Mouse (Mus musculus) thymus, postnatal 25 days (tissue): ENCODE measurements around the gene Spry1.
"Not testable (repeated sequence)": the region's sequence is repeated elsewhere in the genome, so short reads cannot be mapped to it uniquely, and the experiment has no call there.

ENCODE experiments used
- DNase-seq: peaks from one replicate; pipeline ENCODE4 v3.0.0; 2022

Gene Spry1

DNA sequence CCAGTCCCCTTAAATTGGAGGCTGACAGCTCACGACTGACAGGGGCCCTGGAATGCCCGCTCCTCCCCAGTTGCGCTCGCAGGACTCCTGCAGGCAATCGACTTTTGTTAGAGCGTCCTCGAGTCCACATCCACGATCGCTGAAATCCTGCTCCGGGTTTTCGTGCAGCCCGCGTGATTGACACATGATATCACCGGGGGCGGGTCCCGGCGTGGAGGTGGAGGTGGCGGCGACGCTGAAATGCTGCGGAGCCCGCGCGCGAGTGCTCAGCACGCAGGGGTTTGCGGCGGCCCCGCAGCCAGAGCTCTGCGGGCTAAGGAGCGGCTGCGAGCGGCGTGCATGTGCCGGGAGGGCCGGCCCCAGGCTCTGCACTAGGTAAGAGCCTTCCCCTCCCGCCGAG, at the start of gene Spry1:
TSS of gene Spry1 (plus strand) at position 258 of the 400 bp plus-strand sequence.
- peak; percentile 99 for DNase-seq

DNA sequence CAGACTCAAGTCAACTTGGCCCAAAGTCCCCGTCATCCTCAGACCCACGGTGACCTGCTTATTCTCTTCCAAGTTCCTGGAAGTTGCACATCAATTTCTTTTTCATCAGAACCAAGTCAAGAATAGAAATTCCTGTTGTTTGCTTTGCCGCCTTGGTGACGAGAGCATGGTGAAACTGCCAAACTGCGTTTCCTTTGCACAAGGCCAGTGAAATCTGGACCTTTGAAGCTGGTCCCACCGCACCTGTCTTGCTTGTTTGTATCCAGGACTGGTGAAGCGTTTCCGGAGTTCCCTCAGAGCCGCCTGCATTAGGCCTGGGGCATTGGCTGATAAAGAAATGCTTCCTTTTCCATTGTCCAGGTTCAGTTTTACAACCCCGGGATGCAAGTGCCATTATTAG, 44.0 kb upstream of the Spry1 start:
- DNase-seq = no peak

DNA sequence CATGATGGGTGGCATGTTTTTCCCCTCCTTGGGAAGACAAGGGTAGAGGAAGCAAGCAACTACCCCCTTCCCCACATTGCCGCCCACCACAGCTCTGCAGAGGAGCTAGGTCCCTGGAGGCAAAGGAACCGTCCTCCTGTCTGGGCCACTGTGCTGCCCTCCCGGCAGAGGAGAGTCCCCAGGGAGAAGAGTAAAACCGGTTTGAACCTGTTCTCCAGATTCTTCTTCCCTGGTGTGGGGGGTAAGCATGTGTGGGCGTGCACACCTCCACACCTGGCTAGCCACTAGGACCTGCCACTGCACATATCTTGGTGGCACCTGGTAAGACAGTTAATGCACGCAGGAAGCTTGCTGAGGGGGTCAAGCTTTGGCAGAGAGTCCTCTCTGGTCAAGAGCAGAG, 43.2 kb upstream of the Spry1 start:
- no peak for DNase-seq

DNA sequence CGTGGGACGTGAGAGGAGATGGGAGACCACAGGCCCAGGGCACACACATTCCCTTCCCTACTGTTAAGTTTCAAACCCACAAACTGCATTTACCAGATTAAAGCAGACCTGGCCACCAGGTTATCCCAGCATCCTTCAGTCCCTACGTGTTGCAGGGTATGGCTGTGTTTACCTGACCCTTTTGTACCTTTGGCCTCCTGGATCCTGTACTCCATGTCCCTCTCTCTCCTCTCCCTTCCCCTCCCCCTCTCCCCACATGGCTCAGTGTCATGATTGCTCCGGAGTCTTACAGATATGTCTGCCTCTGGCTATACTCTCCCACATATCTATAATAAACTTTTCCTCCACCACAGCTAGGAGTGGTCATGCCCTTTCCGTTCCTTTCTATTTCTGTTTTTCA, 42.5 kb upstream of the Spry1 start:
- DNase-seq = no peak

DNA sequence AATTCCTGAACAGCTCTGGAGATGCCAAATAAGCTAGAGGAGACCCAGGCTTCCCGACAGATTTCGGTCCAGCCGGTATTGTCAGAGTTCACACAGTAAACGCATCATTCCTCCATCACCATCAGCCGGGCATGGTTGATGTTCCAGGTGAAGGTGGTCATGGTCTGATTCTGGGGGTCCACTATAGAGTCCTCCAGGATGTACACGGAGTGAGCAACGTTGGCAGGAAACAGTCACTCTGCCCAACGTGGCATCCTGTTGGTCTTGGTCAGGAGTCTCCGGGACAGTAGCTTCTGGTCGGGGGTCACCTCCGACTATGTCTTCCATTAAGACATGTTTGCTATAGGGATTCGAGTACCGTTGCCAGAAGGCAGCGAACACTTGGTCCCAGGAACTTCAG, 40.1 kb upstream of the Spry1 start:
- DNase-seq = not testable (repeated sequence)

DNA sequence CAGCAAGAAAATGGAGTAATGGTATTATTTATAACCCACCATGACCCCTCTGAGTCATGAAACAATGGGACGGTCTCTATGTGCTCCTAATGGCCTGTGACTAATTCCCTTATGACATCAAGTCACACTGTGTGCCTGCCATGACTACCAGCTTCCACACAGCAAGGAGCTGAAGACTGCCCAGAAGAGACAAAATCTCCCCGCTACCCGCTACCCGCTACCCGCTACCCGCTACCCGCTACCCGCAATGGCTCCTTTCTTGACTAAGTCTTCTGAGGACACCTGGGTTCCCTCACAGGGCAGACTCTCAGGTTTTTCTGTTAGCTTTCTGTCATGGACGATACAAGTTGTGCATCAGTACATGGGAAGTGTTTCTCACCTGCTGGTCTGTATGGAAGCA, 37.4 kb upstream of the Spry1 start:
- DNase-seq = no peak

DNA sequence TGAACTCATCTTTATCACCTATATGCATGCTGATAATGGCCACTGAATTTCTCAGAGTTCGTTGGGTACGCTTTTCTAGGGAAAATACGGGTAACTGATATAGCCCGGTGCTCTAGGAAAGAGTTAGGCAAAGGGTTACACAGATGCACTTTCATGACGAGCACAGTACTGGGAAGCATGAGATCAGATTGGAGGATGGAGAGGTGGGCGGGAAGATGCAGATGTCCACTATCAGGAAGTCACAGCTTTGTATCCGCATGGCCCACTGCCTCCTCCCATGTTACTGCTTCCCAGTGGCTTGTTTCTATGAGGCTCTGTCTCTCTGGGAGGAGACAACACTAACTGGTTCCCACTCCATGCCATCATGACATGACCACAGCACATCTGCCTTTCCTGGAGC, 36.9 kb upstream of the Spry1 start:
- no peak for DNase-seq

DNA sequence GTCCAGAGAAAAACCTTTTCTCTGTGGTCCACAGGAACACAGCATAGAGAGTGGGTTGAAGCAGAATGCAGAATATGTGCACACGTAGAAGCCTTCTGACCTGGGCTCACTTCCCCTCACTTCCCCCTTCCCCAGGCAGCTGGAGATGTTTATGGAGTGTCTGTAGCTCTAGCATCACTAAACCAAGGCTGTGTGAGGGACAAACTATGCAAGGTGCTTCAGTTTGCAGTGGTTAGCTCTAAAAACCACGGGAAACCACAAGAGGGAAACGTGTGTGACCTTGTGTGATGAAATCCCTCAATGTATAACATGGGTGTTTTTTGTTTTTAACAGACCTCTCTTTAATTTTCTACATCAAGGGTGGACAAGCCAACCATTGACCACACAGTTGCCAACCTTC, 36.2 kb upstream of the Spry1 start:
- DNase-seq = no peak

DNA sequence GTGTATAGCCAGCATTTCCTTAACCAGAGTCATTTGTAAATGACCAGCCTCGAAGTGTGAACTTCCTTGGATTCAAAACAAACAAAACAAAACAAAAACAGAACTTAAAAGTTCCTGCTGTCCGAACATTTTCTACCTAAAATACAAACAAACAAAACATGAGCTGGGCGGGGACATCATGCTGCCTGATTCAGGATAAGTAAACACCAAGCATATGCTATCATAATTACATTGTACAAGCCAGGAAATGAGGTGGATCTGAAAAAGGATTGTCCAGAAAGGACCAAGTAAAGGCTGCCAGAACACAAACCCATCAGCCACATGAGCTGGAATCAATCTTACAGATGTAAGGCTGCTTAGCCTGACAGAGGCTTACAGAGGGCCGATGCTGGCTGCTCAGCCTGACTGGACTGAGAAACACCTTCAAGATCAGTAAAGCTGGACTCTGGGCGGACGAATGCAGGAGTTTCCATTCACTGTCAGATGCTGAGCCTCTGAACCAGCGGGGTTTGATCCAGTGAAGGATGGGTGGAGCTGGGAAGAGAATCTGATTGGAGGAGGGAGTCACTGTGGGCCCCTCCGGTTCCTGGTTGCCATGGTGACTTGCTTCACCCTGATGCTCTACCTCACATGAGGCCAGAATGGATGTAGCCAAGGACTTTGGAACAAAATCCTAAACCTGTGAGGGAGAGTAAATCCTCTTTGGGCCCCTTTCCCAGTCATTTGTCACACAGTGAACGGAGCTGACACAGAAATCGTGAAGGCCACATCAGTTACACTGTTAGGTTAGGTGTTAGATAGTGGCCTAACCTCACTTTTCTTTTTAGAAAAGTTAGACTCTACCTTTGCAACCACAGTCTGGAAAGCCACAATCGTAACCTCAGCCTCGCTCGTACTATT, 34.5 kb upstream of the Spry1 start:
- no peak for DNase-seq

DNA sequence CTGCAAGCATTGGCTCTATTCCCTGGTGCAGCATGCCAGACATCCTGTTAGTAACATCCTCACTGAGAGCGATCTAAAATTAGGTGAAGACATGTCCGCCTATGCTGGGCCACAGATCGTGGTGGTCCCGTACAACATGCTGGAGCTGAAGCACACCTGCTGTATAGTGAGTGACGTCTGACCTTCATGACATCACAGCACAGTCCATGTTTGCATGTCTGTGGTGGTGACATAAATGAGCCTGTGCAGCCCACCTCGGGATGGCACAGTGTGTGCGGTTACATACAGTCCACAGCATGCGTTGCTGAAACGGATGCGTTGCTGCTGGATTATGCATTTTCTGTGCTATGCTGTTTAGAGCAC, 33.9 kb upstream of the Spry1 start:
- peak; percentile 7 for DNase-seq

DNA sequence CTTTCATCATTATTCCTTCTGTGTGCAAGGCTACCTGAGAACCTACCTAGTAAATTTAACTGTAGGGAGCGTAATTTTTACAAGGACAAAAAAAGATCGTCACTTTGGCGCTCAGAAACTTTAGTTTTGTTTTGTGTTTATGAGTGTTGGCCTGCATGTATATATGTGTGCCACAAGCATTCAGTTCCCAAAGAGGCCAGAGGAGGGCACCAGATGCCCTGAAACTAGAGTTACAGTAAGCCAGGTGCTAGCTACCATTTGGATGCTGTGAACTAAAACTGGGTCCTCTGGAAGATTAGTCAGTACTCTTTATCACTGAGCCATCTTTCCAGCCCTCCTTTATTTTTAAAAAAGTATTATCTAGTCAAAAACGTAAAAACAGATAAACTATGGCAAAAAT, 30.8 kb upstream of the Spry1 start:
- DNase-seq = peak; percentile 31

DNA sequence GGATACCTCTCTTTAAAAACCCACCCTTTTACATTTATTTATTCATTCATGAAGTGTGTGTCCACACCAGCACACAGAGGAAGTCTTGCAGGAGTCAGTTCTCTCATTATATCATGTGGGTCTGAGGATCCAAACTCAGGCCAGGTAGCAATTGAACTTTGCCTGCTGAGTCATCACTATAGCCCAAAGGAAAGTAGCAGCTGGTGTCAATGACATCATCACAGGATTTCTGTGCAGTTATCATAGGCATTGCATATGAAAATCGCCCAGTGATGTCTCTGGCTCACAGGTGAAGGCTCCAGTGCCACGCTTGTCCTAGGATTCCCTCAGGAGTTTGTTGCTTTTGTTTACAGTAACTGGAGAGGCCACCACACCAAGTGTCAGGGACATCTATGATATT, 29.1 kb upstream of the Spry1 start:
- DNase-seq = no peak

DNA sequence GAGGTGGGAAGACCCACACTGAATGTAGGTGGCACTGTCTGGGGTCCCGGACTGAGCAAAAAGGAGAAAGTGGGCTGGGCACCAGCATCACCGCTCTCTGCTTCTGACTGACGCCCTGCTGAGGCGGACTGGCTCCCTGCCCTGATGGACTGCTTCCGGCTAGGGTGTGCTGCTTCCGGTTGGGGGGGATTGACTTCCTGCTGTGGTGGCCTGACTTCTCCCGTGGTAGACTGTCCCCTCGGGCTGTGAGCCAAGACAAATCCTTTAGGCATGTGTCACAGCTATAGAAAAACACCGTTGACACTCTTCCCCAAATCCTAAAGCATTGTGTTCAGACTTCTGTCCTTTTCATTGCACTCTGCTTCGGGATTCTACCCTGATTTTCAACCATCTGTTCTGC, 26.0 kb upstream of the Spry1 start:
- DNase-seq = peak; percentile 7

DNA sequence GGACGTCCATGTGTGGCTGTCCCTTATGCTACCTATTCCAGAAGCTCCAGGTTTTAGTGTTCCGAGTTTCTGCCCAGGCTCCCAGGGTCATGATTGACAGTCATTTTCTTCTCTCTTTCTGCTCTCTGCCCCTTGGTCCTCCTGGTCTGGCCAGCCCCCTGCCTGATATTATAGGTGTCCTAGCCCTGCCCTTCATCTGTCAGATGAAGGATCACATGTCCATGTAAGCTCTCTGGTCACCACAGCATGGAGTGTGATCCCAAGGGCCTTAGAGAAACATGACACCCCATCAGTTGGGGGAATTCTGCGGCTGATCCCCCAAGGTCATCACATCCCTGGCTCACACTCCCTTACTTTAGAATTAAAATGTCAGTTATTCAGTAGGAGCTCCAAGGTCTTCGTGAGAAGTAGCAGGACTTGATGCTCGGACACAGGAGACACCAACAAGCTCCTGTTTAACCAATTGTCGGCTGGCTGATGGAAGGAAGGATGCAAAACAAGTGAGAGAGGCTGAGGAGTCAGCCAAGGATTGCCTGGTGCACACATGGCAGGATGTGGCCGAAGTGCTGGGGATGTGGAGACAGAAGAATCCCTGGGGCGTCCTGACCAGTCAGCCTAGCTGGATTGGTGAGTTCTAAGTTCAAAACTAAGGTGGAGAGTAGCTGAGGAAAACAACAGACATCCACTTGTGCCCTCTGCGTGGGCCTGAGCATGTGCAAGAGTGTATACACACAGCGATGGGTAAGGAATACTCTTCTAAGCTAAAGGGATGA, 24.7 kb upstream of the Spry1 start:
- DNase-seq = no peak

DNA sequence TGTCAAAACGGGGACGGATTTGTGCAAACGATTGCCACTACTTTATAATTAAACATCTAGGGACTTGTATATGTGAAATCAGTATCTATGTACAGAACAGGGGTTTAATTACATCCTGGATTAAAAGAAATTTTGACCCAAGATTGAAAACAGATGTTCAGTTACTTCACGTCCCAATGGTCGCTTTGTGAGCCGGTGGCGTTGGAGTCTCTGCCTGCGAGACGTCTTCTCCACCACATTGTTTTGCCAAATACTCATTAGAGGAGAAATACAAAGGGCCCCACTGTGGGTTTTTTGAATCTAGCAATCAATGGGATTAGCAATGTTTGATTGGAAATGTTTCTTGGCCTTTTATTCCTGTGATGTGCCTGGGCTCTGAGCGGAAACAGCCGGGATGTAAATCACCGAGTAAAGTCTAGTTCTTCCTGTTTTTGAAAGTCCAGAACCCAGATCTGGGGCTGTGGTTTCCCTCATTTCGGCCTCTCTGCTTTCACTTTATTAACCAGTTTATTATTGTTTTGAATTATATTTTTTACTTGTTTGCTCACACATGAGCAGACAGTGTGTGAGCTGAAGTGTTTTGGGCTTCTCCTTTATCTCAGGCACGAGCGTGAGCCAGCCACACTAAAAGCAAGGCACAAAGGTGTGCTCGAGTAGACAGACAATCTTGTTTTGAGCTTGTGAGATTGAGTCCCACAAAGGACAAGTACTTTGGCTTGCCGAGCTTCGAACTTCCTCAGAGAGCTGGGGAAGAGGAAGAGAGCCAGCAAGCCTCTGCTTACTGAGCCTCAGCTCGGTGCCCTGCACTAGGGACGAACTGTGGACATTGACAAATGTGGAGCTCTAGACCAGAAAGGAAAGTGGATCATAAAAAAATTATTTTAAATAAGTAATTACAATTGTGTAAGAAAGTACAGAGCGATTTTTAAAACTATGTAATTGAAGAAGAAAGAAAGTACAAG, 22.9 kb upstream of the Spry1 start:
- DNase-seq = no peak

DNA sequence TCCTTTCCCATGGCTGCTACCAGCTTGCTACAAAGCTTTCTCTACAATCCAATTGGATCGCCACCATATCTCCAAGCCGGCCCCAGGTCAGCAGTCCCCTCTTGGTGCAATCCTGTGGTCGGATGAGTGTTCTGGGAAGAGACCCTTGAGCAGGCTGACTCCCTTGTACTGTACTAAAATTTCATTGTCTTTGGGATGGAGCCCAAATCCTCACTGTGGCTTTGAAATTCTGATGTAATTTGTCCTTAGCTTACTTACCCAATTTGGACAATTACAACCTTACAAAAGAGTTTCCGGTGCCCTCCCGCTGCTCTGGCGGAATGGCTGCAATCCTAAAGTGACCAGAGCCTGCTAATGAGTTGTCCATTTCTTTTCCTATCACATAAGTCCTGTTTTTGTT, 7.5 kb upstream of the Spry1 start:
- DNase-seq = no peak

DNA sequence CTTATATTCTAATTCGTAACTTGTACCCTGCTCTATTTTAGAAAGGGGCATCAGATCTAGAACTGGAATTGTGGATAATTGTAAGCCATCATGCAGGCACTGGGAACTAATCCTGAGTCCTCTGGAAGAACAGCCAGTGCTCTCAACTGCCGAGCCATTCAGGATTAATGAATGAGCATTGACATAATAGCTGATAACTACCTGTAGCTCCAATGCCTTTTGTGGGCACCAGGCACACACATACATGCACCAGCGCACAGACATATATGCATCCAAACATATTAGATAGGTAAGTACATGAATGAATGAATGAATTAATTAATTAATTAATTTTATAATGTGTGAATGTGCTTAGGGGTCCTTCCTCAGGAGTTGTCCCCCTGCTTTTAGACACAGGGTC, 7.0 kb upstream of the Spry1 start:
- DNase-seq = no peak

DNA sequence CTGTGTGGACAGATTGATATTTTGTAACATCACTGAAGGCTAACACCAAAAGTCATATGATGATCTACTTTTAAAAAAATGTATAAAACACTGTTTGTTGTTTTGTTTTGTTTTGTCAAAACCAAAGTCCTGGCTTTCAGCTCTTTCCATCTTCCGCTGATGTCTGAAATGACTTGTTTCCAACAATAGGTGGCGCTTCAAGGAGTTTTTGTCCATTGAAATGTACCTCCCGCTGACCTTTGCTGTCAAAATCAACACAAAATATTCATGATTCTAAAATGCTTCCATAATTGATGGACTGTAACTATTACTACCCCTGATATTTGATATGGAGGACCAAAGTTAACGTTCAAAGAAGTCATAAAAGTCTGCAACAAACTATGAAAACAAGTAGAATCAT, 5.1 kb upstream of the Spry1 start:
- no peak for DNase-seq

DNA sequence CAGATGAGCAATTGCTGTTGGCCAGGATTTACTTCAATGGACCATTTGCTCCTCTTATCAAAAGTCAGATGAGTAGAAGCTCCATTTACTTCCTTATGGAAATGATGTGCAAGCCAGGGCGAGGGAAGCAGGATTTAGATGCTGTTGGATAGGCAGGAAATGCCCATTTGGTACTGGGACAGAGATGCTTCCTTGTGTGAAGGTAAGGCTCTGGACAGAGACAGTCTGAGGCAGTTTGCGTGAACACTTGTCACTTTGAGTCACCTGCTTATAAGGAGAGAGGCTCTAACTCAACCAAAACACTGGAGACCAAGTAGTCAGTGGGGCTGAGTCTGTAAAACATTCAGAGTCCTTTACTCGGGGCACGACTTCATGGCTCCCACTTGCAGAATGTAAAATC, 2.8 kb upstream of the Spry1 start:
- DNase-seq = no peak

DNA sequence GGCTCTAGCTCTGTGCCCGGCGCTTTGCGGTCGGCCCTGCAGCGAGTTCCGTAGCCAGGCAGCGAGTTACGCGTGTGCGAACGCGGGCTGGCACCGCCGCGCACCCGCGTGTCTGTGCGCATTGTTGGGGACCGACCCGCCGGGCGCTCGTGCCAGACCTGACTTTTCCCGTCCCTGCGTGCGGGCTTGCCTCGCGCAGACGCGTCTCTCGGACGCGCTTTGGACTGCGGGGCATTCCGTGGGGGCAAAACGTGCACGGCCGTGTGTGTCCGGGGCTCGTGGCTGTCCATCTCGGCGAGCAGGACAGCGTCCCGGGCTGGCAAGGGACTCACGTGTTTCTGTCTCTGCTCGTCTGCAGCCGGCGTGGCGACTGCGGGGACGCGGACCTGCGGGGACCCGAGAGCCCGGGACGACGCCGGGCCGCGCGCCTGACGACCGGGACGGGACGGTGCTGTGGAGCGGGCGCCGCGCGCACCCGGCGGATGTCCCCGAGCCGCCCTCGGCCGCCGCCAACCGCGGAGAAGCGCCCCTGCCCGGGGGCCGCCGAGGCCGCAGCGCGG, 495 bp downstream of the Spry1 start:
- peak; percentile 57 for DNase-seq

DNA sequence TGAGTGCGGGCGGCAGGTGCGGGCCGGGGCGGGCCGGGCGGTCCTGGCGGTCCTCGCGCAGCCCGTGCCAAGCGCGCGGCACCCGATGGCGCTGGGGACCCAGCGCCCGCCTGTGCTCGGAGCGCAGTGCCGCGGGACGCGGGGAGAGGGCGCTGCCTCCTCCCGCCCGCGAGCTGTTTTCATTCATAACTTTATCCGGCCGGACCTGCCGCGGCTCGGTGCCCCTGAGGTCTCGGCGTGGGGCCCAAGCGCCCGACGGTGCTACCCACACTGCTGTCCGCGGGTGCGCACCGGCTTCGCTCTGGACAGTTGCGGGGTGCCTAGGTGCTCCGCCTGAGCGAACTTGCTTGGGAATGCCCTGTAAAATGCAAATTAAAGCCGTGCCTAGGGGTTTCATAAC, 1.1 kb downstream of the Spry1 start:
- peak; percentile 82 for DNase-seq

DNA sequence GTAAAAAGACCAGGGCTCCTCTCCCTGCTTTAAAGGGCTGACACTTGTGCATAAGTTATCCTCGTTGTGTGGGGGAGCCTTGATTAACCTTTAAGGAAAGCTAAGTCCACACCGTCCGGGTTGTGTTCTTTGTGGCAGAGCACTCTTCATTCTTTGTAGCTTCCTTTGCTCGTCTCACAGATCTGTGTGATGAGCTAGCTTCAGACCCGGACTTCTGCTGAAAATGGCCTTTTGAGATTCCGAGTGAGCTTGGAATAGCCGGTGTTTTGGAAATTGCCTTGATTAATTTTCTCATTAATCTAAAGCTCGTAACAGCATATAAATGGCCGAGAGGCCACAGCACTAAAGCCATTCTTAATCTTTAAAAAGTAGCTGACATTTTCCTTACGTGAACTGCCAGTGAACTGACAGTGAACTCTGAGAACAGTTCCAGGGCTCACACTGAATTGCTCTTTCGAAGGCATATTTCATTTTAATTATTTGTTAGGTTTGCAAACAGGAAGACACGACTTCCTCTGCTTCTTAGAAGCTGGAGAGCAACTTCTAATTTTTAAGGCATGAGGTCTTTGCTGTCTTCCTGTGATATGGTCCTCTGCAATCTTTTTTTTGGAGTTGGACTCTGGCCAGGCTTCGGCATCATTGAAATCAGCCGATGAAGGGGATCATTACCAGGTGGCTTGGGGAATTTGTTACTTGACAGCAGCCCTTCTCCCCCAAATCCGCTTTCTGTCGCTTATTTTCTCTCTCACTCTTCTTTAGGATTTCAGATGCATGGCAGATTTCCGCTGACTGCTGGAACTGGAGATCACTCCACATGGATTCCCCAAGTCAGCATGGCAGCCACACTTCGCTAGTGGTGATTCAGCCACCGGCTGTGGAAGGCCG, 2.3 kb downstream of the Spry1 start:
- no peak for DNase-seq
